Mouse (Mus musculus) heart, postnatal 25 days (tissue): Measurements from ENCODE around the gene Ssx2ip. TPM values are rescaled to one million over a fixed set of nuclear protein-coding genes. Genes with fewer than 3 reads are reported as not detected.

ENCODE experiments used
- DNase-seq: peaks from one replicate; pipeline ENCODE4 v3.0.0; 2022; ENCODE audit warnings: low spot score
- intact Hi-C: fragments of 180-260 bp; cut with DNase I; formaldehyde crosslinking; loops from one replicate; pipeline ENCODE4 v1.15.1; 2025
- microRNA-seq: library from miRNA; unstranded; fragments of <30 nt; microRNA quantifications from one replicate; pipeline ENCODE4 v1.2.0, GENCODE M21; 2022
- total RNA-seq, 2 experiments: library from RNA; stranded (reverse); gene quantifications; 2 replicates each; pipeline ENCODE4 v1.2.3; 2021

The Ssx2ip gene
- total RNA-seq, 2 experiments from 2014 or later: 12.4 to 12.5 TPM

DNA sequence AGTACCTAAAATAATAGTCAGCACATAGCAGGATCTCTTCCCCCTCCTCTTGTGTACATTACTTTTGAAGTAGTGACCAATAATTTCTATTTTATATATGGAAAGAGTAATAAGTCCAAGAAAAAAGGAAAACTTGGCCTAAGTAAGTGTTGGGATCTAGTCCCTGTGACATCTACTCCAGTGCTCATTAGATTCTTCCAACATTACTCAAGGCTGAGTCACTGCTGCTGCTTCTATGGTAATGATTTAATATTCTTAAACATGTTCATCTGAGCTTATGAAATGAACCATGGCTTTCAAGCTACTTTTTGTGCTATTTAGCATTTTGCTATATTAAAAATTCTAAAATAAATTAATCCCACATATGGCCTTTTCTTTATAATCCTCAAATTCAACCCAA is 69.3 kb downstream of the Ssx2ip start:
- intact Hi-C loops: no loop called here
- no peak for DNase-seq

DNA sequence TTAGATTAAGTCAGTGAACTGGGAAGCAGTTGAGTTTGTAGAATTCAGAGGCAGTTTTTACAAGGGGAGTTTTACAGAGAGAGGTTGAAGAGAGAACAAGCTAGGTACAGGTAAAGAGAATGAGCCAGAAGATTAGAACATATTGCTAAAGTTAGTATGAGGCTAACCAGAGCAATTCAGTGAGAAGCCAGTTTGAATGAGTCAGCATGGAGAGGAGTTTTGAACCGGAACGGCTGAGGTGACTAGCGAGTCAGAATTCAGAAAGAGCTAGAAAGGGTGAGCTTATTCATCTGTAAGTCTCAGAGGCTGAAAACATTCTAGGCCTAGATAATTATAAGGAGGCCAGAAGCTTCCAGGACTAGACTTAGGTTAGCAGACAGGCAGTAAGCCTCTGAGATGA is 70.0 kb downstream of the Ssx2ip start:
- intact Hi-C loops: no loop called here
- DNase-seq: no peak

DNA sequence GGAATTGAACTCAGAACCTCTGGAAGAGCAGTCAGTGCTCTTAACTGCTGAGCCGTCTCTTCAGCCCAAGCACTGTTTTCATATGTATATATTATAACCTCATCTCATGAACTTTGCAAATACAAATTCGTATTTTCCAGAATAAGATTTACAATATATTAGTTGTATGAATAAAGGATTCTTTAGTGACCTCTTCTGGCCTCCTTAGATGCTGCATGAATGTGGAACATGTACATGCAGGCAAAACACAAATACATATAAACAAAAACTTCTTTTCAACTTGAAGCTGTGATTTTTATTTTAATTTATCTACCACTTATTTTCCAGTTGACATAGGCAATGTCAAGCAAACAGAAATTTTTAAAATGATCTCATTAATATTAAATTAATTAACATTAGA is 77.6 kb downstream of the Ssx2ip start:
- intact Hi-C loops: loop anchor here (5.0 kb wide), 1 partner anchor 135 kb away; no protein-coding TSS in a partner anchor

DNA sequence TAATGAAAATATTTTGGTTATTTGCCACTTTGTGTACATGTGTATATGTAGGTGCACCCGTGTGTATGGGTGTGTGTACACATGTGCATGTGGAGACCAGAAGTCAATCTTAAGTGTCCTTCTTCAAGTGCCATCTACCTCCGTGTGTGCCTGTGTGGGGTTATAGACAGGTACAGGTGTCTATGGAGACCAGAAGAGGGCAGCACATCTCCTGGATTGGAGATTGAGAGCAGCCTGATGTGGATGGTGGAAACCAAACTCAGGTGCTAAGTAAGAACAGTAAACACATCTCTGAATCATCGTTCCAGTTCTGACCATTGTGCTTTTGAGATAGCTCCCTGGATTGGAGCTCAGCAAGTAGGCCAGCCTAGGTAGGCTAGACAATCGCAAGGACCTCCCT is 82.0 kb downstream of the Ssx2ip start:
- intact Hi-C loops: no loop called here
- no peak for DNase-seq

More for the DNA sequence above, 77.6 kb downstream of the Ssx2ip start:
- no peak for DNase-seq

Small RNAs within 50 kb of the gene (microRNA-seq; reads per million reads assigned to microRNA genes)
- gene Gm22901: not detected

Other genes starting within 250 kb of the Ssx2ip start
- gene Lpar3, start 183.7 kb upstream of the Ssx2ip start, total RNA-seq: under 1 TPM; 0.36 to 0.65 TPM
- 1 to 10 TPM; 4.2 to 4.4 TPM for gene Ctbs, start 45.2 kb downstream of the Ssx2ip start, total RNA-seq
- gene Spata1, start 95.1 kb downstream of the Ssx2ip start, total RNA-seq: 1 to 10 TPM; 2.2 to 2.3 TPM
- 100 to 1,000 TPM; 197 to 229 TPM for gene Gng5, start 95.2 kb downstream of the Ssx2ip start, total RNA-seq
- 10 to 100 TPM; 13.6 to 15.5 TPM for gene Rpf1, start 116.8 kb downstream of the Ssx2ip start, total RNA-seq
- gene Uox, start 165.8 kb downstream of the Ssx2ip start, total RNA-seq: not detected
- gene Dnase2b, start 211.0 kb downstream of the Ssx2ip start, total RNA-seq: not detected
- not detected for gene 4930503B20Rik, start 246.7 kb downstream of the Ssx2ip start, total RNA-seq